Mouse (Mus musculus): ENCODE measurements around the gene Itpk1. TPM values are rescaled to one million over a fixed set of nuclear protein-coding genes. Genes with fewer than 3 reads are reported as not detected.

Itpk1 gene
- polyA plus RNA-seq, 1 experiment from 2014 or later: 3.0 TPM

GRCm38 (mm10) chr12:102672857-102673839, 31.6 kb downstream of the Itpk1 start:
- Histone ChIP-seq H3K27ac (no peak overlapping the region), H3K9ac (no peak overlapping the region), H3K36me3 (no peaks in the 10 kb centered on the region), H3K27me3 (no peaks in the 10 kb centered on the region), H3K9me3 (replicated peaks) (no peaks in the 10 kb centered on the region), H3K4me1 (replicated peaks) (0 out of 2 replicates have a peak, but pooled peaks cover 3% of the 10 kb centered on the region), H3K4me2 (no peak overlapping the region), H3K4me3 (replicated peaks) (no peak overlapping the region)
- 71% methylated on average over 20 of the region's 20 CpGs for WGBS (ENCODE audit: insufficient replicate concordance)
- ATAC-seq (ENCODE audit: low read depth): no peak
- no peak for DNase-seq

- ATAC-seq (ENCODE audit: low read depth) (no peak), DNase-seq (no peak)
- no peak overlapping the region for H3K9ac ChIP-seq
- no peak overlapping the region for H3K4me2 ChIP-seq
- WGBS (ENCODE audit: insufficient replicate concordance): 42% methylated on average over 8 of the region's 8 CpGs
- no peaks in the 10 kb centered on the region for H3K36me3 ChIP-seq
- no peak overlapping the region for H3K27ac ChIP-seq
- H3K9me3 ChIP-seq (replicated peaks): no peaks in the 10 kb centered on the region
- H3K4me3 ChIP-seq (replicated peaks): no peak overlapping the region
- no peaks in the 10 kb centered on the region for H3K4me1 ChIP-seq (replicated peaks)
- H3K27me3 ChIP-seq: no peaks in the 10 kb centered on the region
Measured at GRCm38 (mm10) chr12:102672176-102672575, 32.6 kb downstream of the Itpk1 start.

GRCm38 (mm10) chr12:102670848-102671247, 33.9 kb downstream of the Itpk1 start:
- H3K36me3 ChIP-seq: no peaks in the 10 kb centered on the region
- ATAC-seq (ENCODE audit: low read depth) (no peak), DNase-seq (no peak)
- H3K9ac ChIP-seq: no peak overlapping the region
- H3K9me3 ChIP-seq (replicated peaks): no peaks in the 10 kb centered on the region
- H3K27me3 ChIP-seq: no peaks in the 10 kb centered on the region
- no peak overlapping the region for H3K4me2 ChIP-seq
- H3K4me1 ChIP-seq (replicated peaks): no peaks in the 10 kb centered on the region; the same call in 1 of the 2 replicates
- no peak overlapping the region for H3K4me3 ChIP-seq (replicated peaks)
- 70% methylated on average over 8 of the region's 8 CpGs for WGBS (ENCODE audit: insufficient replicate concordance)
- no peak overlapping the region for H3K27ac ChIP-seq

- Histone ChIP-seq H3K9ac (no peak overlapping the region), H3K9me3 (replicated peaks) (no peaks in the 10 kb centered on the region), H3K4me1 (replicated peaks) (peaks cover 4% of the 10 kb centered on the region; the same call in 1 of the 2 replicates), H3K36me3 (no peaks in the 10 kb centered on the region), H3K4me2 (no peak overlapping the region), H3K4me3 (replicated peaks) (no peak overlapping the region), H3K27me3 (no peaks in the 10 kb centered on the region), H3K27ac (no peak overlapping the region)
- 0 out of 2 replicates have a peak, but pooled peaks have one; percentile 18 for ATAC-seq (ENCODE audit: low read depth)
- DNase-seq: no peak
- WGBS (ENCODE audit: insufficient replicate concordance): 70% methylated on average over 10 of the region's 10 CpGs
Measured at GRCm38 (mm10) chr12:102665465-102666202, 39.1 kb downstream of the Itpk1 start.

DNA sequence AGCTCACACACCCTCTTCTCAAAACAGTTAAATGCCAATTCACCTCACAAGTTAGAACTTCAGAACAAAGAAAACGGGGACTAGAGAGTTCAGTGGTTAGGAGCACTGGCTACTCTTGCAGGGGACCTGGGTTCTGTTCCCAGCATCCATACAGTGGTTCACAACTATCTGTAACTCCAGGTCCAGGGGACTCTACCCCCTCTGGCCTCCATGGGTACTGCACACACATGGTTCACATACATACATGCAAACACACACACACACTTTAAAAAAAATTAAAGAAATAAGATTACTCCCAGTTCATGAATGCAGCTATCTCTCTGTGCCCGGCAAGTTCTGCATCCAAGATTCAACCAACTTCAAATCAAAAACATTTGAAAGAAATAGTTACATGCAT, 40.7 kb downstream of the Itpk1 start:
- ATAC-seq (ENCODE audit: low read depth): no peak
- Histone ChIP-seq H3K9me3 (replicated peaks) (no peaks in the 10 kb centered on the region), H3K27me3 (no peaks in the 10 kb centered on the region), H3K4me3 (replicated peaks) (no peak overlapping the region), H3K36me3 (no peaks in the 10 kb centered on the region), H3K4me2 (no peak overlapping the region), H3K4me1 (replicated peaks) (peaks cover 4% of the 10 kb centered on the region; the same call in 1 of the 2 replicates), H3K9ac (no peak overlapping the region), H3K27ac (no peak overlapping the region)
- WGBS (ENCODE audit: insufficient replicate concordance): 74% methylated on average over 2 of the region's 2 CpGs
- no peak for DNase-seq

- H3K27ac ChIP-seq: no peak overlapping the region
- H3K36me3 ChIP-seq: no peaks in the 10 kb centered on the region
- DNase-seq: no peak
- peaks cover 4% of the 10 kb centered on the region; the same call in 1 of the 2 replicates for H3K4me1 ChIP-seq (replicated peaks)
- no peaks in the 10 kb centered on the region for H3K9me3 ChIP-seq (replicated peaks)
- whole genome bisulfite sequencing (ENCODE audit: insufficient replicate concordance): 73% methylated on average over 11 of the region's 11 CpGs
- H3K4me2 ChIP-seq: no peak overlapping the region
- no peak for ATAC-seq (ENCODE audit: low read depth)
- H3K4me3 ChIP-seq (replicated peaks): no peak overlapping the region
- H3K27me3 ChIP-seq: no peaks in the 10 kb centered on the region
- H3K9ac ChIP-seq: no peak overlapping the region
Measured at GRCm38 (mm10) chr12:102663349-102664051, 41.2 kb downstream of the Itpk1 start.

DNA sequence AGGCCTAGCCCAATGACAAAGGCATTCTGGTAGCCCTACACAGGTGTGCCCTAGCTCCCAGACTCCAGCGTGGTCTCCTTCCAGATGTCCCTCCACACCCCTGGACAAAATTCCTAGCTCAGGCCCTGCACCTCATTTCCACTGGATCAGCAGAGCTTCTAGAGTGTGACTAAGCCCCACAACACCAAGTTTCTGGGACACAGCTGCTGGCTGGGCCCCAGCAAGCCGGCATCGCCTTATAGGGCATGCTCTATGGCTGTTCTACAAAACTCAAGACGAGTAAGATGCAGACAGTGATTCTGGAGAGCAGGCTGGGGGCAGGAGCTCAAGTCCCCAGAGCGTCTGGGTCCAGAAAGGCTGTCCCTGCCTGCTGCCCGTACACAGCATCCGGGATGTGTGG, 43.0 kb downstream of the Itpk1 start:
- Histone ChIP-seq H3K36me3 (no peaks in the 10 kb centered on the region), H3K27ac (no peak overlapping the region), H3K4me2 (no peak overlapping the region), H3K27me3 (no peaks in the 10 kb centered on the region), H3K9me3 (replicated peaks) (no peaks in the 10 kb centered on the region), H3K4me1 (replicated peaks) (peaks cover 4% of the 10 kb centered on the region; the same call in 1 of the 2 replicates), H3K4me3 (replicated peaks) (no peak overlapping the region), H3K9ac (no peak overlapping the region)
- DNase-seq (no peak), ATAC-seq (ENCODE audit: low read depth) (no peak)
- whole genome bisulfite sequencing (ENCODE audit: insufficient replicate concordance): 78% methylated on average over 7 of the region's 7 CpGs

DNA sequence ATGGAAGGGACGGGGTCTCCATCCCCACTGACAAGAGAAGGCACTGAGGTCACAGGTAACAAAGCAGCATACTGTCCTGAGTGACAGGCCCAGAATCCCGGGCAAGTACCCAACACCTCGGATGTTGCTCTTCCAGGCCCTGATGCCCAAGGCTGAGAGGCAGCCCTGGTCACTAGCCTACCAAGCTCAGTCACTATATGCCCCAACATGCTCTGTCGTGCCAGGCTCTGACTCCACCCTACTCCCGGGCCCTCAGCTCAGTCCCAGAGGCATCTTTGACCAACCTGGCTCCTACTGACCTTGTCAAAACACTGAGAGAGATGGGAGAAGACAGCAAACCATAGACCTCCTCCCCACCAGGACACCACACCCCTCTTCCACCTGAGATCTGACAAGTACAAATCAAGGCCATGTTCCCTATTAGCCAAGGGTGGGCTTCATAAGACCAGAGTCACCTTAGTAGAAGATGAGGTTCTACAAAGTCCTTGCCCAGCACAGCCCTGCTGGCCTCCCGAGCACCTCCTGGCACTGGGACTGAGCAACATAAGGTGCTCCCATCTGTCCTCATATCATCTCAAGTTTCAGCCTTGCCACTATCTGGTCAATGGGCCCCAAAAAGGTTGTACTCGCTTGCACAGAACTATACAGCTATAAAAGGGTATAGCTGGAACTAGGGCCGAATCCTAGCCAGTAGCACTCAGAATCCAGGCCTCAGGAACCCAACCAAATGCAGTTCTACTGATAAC, 43.7 kb downstream of the Itpk1 start:
- Histone ChIP-seq H3K4me3 (replicated peaks) (no peak overlapping the region), H3K4me1 (replicated peaks) (peaks cover 4% of the 10 kb centered on the region; the same call in 1 of the 2 replicates), H3K36me3 (no peaks in the 10 kb centered on the region), H3K27ac (no peak overlapping the region), H3K27me3 (no peaks in the 10 kb centered on the region), H3K9ac (no peak overlapping the region), H3K9me3 (replicated peaks) (no peaks in the 10 kb centered on the region), H3K4me2 (no peak overlapping the region)
- 76% methylated on average over 8 of the region's 8 CpGs for WGBS (ENCODE audit: insufficient replicate concordance)
- DNase-seq: no peak
- ATAC-seq (ENCODE audit: low read depth): no peak

DNA sequence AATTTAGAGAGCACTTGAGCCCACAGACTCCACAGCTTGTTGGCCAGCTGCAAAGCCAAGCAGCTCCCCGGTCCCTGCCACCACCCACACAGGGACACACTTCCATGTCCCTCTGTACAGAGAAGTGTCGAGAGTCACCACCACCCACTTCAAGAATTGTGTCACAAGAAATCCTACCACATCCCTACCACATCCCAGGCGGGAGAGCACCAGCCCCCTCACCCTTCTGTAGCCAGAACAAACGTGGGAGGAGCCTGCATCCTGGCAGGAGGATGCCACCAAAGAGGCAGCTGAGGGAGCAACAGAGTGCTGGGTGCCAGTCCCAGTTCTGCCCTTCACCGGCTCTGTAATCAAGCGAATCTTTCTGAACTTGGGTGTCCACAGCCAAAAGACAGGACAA, 51.7 kb downstream of the Itpk1 start:
- Histone ChIP-seq H3K27me3 (no peaks in the 10 kb centered on the region), H3K9ac (no peak overlapping the region), H3K9me3 (replicated peaks) (no peaks in the 10 kb centered on the region), H3K36me3 (no peaks in the 10 kb centered on the region), H3K4me3 (replicated peaks) (no peak overlapping the region), H3K27ac (no peak overlapping the region), H3K4me2 (no peak overlapping the region), H3K4me1 (replicated peaks) (peaks cover 14% of the 10 kb centered on the region)
- WGBS (ENCODE audit: insufficient replicate concordance): 59% methylated on average over 6 of the region's 6 CpGs
- no peak for ATAC-seq (ENCODE audit: low read depth)
- DNase-seq: no peak

DNA sequence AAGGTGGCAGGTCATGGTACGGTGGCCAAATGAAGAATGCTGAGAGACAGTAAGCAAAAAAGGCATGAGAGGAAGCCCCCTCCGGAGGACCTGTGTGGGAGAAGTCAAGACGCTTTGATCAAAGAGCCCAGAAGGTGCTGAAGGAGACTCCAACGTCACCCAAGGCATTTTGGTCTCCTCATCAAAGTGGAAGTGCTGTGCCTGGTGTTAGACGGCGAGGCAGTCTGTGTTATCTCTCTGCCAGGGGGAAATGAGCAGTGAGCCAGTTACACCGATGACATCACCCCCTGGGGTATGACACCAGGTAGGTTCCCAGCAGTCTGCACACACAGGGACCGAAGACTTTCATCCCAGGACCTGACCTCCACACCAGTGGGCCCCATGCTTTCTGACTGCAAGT, 52.3 kb downstream of the Itpk1 start:
- Histone ChIP-seq H3K9me3 (replicated peaks) (no peaks in the 10 kb centered on the region), H3K4me3 (replicated peaks) (no peak overlapping the region), H3K4me1 (replicated peaks) (peaks cover 20% of the 10 kb centered on the region), H3K36me3 (no peaks in the 10 kb centered on the region), H3K27me3 (no peaks in the 10 kb centered on the region), H3K27ac (no peak overlapping the region), H3K4me2 (no peak overlapping the region), H3K9ac (no peak overlapping the region)
- ATAC-seq (ENCODE audit: low read depth) (0 out of 2 replicates have a peak, but pooled peaks have one; percentile 21), DNase-seq (no peak)
- 22% methylated on average over 8 of the region's 8 CpGs for WGBS (ENCODE audit: insufficient replicate concordance)

All from liver, embryonic 13.5 days (tissue).